Mouse (Mus musculus) lung, postnatal 0 days (tissue): ENCODE measurements around the gene Klhdc4.

Experiments
- CTCF ChIP-seq: IDR thresholded peaks from 2 replicates; pipeline ENCODE4 v1.5.1; 2016; ENCODE audit warnings: antibody characterized with exemption, mild to moderate bottlenecking
- EP300 ChIP-seq: IDR thresholded peaks from 2 replicates; pipeline ENCODE4 v1.6.1; 2016; ENCODE audit warnings: antibody characterized with exemption, mild to moderate bottlenecking, control low read depth

GRCm38 (mm10) chr8:121844765-121845164 is 15.4 kb upstream of the Klhdc4 start:
- TF ChIP-seq EP300 (no peak), CTCF (no peak)
